Mouse (Mus musculus) MEL (cell line): ENCODE results near the gene Cldn3.

Experiments used
- CTCF ChIP-seq, 3 experiments: IDR thresholded peaks in 2 of 3; conservative IDR thresholded peaks in 1 of 3; 2 replicates each; pipeline ENCODE4 v1.5.1; 2011 to 2012; ENCODE audit warnings: low read length in 3 of 3, low read depth in 2 of 3, mild to moderate bottlenecking in 2 of 3, improper control_type of control experiment in 1 of 3, inconsistent platforms in 1 of 3, mixed read lengths in 1 of 3, moderate library complexity in 1 of 3; ENCODE audit not compliant: control insufficient read depth in 1 of 3, insufficient read depth in 1 of 3, poor library complexity in 1 of 3, severe bottlenecking in 1 of 3
- GABPA ChIP-seq: IDR thresholded peaks from 2 replicates; pipeline ENCODE4 v1.6.1; 2012; ENCODE audit warnings: low read depth, mild to moderate bottlenecking, inconsistent platforms, low read length, improper control_type of control experiment, moderate library complexity
- KAT2A ChIP-seq: conservative IDR thresholded peaks from 2 replicates; pipeline ENCODE4 v1.6.1; 2012; ENCODE audit warnings: low read depth, low read length, improper control_type of control experiment, inconsistent platforms
- MAFK ChIP-seq: IDR thresholded peaks from 2 replicates; pipeline ENCODE4 v1.6.1; 2011; ENCODE audit warnings: low read depth, mild to moderate bottlenecking, low read length, improper control_type of control experiment, borderline replicate concordance
- MAZ ChIP-seq: IDR thresholded peaks from 2 replicates; pipeline ENCODE4 v1.6.1; 2012; ENCODE audit warnings: low read depth, mild to moderate bottlenecking, inconsistent platforms, low read length, improper control_type of control experiment
- MYC ChIP-seq: IDR thresholded peaks from 2 replicates; pipeline ENCODE4 v1.6.1; 2011; ENCODE audit warnings: low read depth, mild to moderate bottlenecking, low read length, improper control_type of control experiment, moderate library complexity
- SMC3 ChIP-seq: IDR thresholded peaks from 2 replicates; pipeline ENCODE4 v1.6.1; 2011; ENCODE audit warnings: low read depth, low read length, improper control_type of control experiment
- TCF12 ChIP-seq: IDR thresholded peaks from 2 replicates; pipeline ENCODE4 v1.6.1; 2014; ENCODE audit warnings: low read depth, mild to moderate bottlenecking, inconsistent platforms, low read length, improper control_type of control experiment, moderate library complexity
- ZKSCAN1 ChIP-seq: IDR thresholded peaks from 2 replicates; pipeline ENCODE4 v1.6.1; 2012; ENCODE audit warnings: low read depth, mild to moderate bottlenecking, inconsistent platforms, low read length, improper control_type of control experiment, moderate library complexity

- TF ChIP-seq TCF12 (no peak), ZKSCAN1 (no peak), MAZ (no peak), MAFK (no peak), SMC3 (no peak), GABPA (no peak), CTCF (IDR thresholded peaks at IDR 0.05 in 2 of 3, conservative IDR thresholded peaks at IDR 0.05 in 1 of 3; ENCODE audit: control insufficient read depth in 1 of 3, insufficient read depth in 1 of 3, low read depth in 2 of 3, low read length in 3 of 3, poor library complexity in 1 of 3, severe bottlenecking in 1 of 3) (no peak), MYC (no peak), KAT2A (no peak)
These were observed 16.1 kb downstream of the Cldn3 start for GRCm38 (mm10) chr5:135002151-135002550.
